Mouse (Mus musculus): ENCODE results near the gene Utp11.

Utp11 gene

GRCm38 (mm10) chr4:124670232-124670631 is 23.2 kb downstream of the Utp11 start:
- DNase-seq: no peak

DNA sequence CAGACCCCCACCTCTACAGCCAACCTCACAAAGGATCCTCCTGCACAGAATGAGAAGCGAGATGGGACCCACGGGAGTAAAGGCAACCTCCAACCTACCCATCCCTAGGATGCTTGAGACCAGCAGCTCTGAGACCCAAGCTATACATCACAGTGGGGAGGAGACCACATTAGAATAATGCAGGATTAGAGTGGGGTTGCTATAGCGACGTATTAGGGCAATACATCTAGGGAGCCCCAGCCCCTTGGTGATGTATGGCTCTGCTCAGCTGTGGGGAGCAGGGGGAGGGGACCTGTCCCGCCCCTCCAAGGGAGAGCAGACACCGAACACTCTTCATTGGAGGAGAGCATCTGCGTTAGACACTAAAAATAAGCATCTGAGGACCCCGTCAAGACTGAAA is 25.3 kb downstream of the Utp11 start:
- DNase-seq: no peak

DNA sequence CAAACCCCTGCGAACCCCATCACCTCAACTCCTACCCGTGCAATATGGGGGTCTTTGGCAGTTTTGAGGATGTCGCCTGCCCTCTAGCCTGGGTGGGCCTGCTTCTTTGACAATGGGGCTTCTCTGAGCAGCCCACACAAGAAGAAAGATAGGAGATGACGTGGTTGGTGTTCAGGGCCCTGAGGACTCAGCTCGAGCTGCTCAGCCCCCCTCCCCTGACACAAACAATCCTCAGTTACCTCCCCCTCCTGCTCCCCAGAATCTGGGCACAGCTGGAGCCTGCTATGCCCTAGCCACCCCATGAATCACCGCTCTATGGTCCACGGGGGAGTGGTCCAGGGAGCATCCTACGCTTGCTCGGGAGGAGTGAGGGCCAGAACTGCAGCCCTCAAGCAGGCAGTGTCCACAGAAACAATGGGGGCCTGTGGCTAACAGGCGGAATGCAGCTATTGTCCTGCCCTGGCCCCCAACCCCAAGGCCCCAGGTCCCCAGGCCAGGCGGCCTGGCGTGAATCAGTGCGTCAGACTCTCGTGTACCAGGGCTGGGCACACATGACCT is 25.8 kb downstream of the Utp11 start:
- DNase-seq: no peak

DNA sequence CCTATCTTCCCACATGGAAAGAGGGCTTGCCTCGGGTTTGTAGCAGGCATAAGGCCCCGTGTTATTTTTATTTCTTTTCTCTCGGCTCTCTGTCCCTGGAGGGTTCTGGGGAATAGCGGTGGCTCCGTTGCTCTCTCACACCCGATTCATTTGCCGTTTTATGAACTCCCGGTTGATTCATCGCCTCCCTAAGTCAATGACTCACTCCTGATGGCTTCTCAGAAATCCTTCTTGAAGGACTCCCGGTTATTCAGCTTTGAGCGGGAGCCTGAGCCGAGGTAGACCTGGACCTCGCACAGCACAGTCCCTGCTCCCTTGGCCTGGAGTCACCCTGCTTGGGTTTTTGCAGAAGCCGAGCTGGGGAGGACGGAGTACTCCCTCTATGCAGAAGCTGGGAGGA is 28.8 kb downstream of the Utp11 start:
- no peak for DNase-seq

DNA sequence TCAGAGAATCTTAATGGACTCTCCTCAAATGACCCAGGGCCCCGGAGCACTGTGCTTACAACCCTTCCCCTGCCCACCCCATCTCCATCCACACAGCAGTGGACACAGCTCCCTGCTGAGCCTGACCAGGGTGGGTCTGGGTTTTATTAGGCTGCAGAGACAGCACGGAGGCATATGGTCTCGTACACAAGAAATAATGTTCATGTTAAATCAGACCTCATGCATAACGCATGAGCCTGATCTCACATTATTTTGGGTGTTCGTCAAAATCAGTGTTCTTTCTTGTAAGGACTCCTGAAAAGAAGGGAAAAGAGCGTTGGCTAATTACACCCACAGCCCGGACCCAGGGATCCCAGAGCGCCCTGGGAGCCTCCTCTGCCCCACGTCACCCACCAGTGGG is 29.2 kb downstream of the Utp11 start:
- no peak for DNase-seq

- DNase-seq: no peak
These were observed 30.4 kb downstream of the Utp11 start for GRCm38 (mm10) chr4:124663034-124663433.

DNA sequence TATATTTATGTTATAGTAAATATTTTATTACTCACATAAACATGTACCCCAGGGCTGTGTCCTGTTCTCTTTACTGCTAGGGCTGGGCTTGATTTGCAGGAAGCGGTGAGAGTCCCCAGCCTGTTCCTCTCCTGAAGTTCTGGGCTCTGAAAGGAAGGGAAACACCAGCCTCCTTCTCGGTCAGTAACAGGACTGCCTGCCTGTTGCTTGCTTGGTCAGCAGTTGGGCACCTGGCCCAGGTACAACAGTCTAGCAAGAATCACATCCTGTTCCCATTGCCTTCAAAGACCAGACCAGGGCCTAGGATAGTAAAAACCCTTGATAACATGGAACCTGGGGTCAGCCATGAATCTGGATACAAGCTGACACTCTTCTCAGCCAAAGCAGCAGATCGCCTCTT is 32.8 kb downstream of the Utp11 start:
- DNase-seq: no peak

DNA sequence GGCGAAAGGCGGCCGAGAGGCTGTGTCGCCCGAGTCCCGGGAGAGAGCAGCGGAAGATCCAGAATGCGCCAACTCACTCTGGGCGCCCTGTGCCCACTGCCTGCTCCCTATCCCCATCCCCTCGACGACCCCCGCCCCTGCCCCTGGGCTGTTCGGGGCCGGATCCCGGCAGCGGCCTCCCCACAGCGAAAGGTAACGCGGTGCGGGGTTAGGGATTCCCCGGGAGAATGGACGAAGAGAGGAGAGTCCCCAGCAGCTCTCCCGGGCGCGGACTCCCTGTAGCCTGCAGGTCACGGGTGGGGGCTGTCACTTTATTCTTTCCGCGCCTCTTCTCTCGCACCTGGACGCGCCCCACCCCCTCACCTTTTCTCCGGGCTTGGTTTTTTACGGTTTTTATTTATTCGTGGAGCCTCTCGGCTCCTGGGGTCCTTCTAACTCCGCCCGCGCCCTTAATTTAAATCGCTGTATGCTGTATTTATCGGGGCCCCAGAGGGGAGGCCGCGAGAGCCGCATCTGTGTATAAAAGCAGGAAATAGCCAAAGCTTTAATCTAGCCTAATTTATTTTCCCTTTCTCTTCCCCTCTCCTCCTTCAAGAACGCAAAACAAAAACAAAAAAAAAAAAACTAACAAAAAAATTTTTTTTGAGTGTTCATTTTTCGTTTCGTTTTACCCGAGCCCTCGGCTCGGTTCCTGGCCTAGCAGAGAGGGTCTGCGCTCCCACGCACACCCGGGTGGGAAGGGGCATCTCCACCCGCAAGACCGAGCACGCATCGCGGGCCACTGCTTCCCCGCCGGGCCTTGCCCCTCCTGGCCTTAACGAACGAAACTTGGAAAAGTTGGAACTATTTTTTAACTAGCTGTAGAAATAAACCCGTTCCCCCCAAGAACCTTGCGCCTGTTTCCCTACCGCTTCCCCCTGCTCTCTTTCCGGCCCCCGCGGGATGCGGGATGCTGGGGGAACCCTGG is 33.9 kb downstream of the Utp11 start:
- DNase-seq: no peak

DNA sequence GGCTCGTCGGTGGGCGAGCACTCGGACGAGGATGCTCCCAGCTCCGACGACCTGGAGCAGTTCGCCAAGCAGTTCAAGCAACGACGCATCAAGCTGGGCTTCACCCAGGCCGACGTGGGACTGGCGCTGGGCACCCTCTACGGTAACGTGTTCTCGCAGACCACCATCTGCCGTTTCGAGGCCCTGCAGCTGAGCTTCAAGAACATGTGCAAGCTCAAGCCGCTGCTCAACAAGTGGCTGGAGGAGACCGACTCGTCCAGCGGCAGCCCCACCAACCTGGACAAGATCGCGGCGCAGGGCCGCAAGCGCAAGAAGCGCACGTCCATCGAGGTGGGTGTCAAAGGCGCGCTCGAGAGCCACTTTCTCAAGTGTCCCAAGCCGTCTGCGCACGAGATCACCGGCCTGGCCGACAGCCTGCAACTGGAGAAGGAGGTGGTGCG is 35.0 kb downstream of the Utp11 start:
- DNase-seq: peak; percentile 21 to 25

DNA sequence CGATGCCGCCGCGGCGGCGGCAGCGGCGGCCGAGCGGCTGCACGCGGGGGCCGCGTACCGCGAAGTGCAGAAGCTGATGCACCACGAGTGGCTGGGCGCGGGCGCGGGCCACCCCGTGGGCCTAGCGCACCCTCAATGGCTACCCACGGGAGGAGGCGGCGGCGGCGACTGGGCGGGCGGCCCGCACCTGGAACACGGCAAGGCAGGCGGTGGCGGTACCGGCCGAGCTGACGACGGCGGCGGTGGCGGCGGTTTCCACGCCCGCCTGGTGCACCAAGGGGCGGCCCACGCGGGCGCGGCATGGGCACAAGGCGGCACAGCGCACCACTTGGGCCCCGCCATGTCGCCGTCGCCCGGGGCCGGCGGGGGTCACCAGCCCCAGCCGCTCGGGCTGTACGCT is 35.6 kb downstream of the Utp11 start:
- peak; percentile 19 to 30 for DNase-seq

DNA sequence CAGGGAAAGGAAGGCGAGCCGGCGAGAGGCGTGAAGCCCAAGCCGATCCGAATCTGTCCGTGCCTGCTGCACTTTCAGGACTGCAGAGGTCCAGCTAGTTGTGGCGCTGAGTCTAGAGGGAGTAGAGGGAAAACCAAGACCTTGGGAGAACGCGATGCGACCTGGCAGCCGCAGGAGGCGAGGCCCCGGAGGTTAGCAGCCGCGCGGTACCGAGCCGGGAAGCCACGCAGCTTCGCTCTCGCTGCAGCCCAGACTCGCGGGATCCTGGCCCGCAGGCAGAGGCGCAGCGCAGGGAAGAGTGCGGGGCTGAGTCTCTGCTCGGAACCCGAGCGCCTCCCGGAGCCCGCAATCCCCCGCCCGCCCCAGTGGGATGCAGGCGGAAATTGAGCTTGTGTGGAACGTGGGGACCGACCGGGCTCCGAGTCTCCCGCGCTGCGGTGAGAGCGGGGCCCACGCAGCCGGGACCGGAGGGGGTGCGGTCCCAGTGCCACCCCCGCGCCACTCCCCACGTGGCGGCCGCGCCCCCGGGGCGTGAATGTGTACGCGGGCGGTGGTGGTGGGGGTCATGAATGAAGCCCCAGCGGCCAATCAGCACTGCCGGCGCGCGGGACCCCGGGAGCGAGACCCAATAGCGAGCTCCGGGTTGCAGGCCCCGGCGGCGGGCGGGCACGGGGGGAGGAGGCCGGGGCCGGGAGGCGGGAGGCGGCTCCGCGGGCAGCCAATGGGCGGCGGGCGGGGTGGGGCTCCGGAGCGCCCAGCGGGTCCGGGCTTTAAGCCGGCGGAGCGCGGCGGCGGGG is 36.3 kb downstream of the Utp11 start:
- peak; percentile 30 to 37 for DNase-seq

DNA sequence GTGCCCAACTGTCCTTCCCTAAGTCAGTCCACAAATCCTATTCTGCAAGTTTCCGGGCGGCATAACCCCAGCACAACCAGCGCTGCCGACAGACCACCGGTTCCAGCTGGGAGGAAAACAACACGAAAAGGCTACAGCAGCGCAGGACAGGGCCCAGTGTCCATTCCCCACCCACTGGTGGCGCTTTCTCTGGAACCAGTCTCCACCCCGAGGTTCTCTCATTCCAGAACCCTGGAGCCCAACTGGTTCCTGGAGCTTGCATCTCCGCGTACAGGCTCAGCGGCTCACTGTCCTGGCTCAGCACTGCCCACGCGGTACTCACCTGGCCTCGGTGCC is 36.9 kb downstream of the Utp11 start, which contains the start of gene Pou3f1:
Pou3f1 (plus strand) TSS at position 290 of the 336 bp plus-strand sequence.
- no peak for DNase-seq

- no peak for DNase-seq
These were observed 40.5 kb downstream of the Utp11 start for GRCm38 (mm10) chr4:124652886-124653285.

- DNase-seq: no peak
These were observed 45.5 kb downstream of the Utp11 start for GRCm38 (mm10) chr4:124647909-124648308.

DNA sequence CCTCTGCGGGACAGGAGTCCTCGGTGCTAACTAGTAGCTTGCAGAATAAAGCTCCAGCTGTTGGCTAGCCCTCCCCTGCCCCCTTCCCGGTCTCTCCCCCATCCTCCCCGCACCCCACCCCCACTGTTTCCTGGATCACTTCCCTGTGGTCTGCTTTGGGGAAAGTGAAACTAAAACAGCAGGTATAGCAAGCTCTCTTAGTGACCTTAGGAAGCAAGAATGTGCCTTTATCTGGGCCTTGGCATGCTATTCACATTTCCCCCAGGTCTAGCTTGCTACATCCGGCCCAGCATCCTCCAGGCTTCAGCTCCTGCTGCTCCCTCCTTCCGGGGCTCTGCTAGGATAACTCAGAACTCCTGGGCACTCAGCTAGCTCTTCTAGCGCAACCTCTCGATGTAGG is 46.8 kb downstream of the Utp11 start:
- DNase-seq: no peak

GRCm38 (mm10) chr4:124644974-124645433 is 48.4 kb downstream of the Utp11 start:
- no peak for DNase-seq

- DNase-seq: no peak
These were observed 49.5 kb downstream of the Utp11 start for GRCm38 (mm10) chr4:124643859-124644258.

- no peak for DNase-seq
These were observed 53.7 kb downstream of the Utp11 start for GRCm38 (mm10) chr4:124639715-124640114.

DNA sequence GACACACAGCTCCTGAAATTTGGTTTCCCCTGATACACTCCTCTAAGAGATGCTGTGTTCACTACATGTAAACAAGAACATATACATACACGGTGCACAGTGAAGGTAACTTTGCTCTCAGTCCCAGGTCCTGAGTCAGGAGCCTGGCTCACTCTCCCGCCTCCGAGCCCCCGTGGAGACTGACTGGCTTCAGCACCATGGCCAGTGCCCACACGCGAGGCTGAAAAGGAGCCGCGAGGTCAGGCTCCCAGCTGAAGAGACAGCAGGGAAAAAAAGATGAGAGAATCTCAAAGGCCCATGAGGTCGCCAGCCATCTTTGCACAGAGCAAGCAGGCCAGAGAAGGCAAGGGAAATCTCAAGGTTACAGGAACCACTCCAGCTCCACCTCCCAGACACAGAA is 60.1 kb downstream of the Utp11 start:
- DNase-seq: peak in 1 of 2 experiments; percentile 7

GRCm38 (mm10) chr4:124632856-124633255 is 60.5 kb downstream of the Utp11 start:
- no peak for DNase-seq

DNA sequence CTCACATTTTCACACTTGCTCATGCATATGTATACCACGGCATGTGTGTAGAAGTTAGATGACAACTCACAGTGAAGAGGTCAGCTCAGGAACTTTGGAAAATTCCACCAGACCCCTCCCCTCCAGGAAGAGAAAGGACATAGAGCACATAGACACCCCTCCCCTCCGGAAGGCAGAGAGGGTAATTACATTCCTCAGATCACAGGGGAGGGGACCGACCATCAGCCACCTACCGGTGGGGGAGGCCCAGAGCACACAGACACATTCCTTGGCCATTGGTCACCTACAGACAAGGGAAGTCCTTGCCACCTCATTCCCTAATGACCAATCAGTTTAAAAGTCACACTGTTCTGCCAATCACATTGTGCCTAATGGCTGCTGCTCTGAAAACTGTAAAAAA is 61.9 kb downstream of the Utp11 start:
- no peak for DNase-seq

Data from B cell, adult 2 months (primary cell).